Mouse (Mus musculus): ENCODE measurements around the gene Gfpt1.

DNA sequence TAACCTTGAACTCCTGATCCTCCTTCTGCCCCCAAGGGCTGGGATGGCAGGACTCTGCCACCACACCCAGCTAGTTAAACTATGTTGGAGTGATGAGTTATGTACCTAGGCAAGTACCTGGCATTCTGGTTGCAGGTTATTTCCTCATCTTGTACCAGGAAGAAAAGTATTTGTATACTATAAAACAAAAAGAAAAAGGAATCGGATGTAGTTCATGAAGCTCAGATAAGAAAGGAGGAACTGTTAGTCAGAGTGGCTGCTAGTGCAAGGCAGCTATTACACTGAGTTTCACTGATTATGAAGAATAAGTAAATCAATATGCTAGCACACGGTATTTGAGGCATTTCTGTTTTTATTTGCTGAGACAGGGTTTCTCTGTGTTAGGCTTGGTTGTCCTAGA lies 2.2 kb downstream of the Gfpt1 start:
- no peak for TF ChIP-seq CTCF (IDR thresholded peaks at IDR 0.05; ENCODE audit: borderline replicate concordance, insufficient read depth, low read depth, low read length)
- TF ChIP-seq POLR2A (IDR thresholded peaks at IDR 0.05; ENCODE audit: borderline replicate concordance, insufficient read depth, low read length) = no peak

Data from cerebellum, adult 2 months (tissue).